Mouse (Mus musculus) CH12.LX (cell line): Measurements from ENCODE around the gene Akt3. TPM values are rescaled to one million over a fixed set of nuclear protein-coding genes. Genes with fewer than 3 reads are reported as not detected.

Experiments
- DNase-seq: peaks from one replicate; pipeline ENCODE4 v3.0.0-alpha.2; 2013; ENCODE audit errors: extremely low read depth
- H3K27ac ChIP-seq: 2 replicates; pipeline ENCODE4 v1.5.1; 2012; ENCODE audit warnings: low read depth, mild to moderate bottlenecking, control low read depth, moderate library complexity; ENCODE audit not compliant: insufficient read depth
- H3K27me3 ChIP-seq: replicated peaks from 2 replicates; pipeline ENCODE3; 2012; ENCODE audit warnings: inconsistent platforms
- H3K36me3 ChIP-seq, 2 experiments: replicated peaks in 1 of 2; 2 replicates each; pipeline versions ENCODE3 to v1.6.1; 2012; ENCODE audit warnings: inconsistent platforms in 1 of 2, low read length in 1 of 2, mild to moderate bottlenecking in 1 of 2, mixed read lengths in 1 of 2, moderate library complexity in 1 of 2; ENCODE audit not compliant: control insufficient read depth in 1 of 2, insufficient read depth in 1 of 2
- H3K4me1 ChIP-seq, 2 experiments: 2 replicates each; pipeline ENCODE4 v1.6.1; 2012; ENCODE audit warnings: inconsistent platforms in 1 of 2, moderate library complexity in 1 of 2; ENCODE audit not compliant: insufficient read depth in 2 of 2, control insufficient read depth in 1 of 2
- H3K4me2 ChIP-seq: 2 replicates; pipeline ENCODE4 v1.6.1; 2012; ENCODE audit warnings: low read depth, mild to moderate bottlenecking, control low read depth; ENCODE audit not compliant: poor library complexity, insufficient read depth, severe bottlenecking
- H3K4me3 ChIP-seq, 3 experiments: fragments of 150-350 bp in 1 of 3; sonication (generic) in 1 of 3; replicated peaks in 1 of 3; 2 replicates each; pipeline versions ENCODE3 to v1.5.1; 2011 to 2012; ENCODE audit warnings: low read depth in 2 of 3, low read length in 2 of 3, mild to moderate bottlenecking in 2 of 3, moderate library complexity in 2 of 3, control low read depth in 1 of 3, improper control_type of control experiment in 1 of 3, inconsistent platforms in 1 of 3, mixed read lengths in 1 of 3; ENCODE audit not compliant: poor library complexity in 1 of 3
- H3K79me2 ChIP-seq: replicated peaks from 2 replicates; pipeline ENCODE4 v1.6.1; 2012; ENCODE audit warnings: mild to moderate bottlenecking, moderate library complexity; ENCODE audit not compliant: control insufficient read depth, poor library complexity, insufficient read depth, severe bottlenecking; ENCODE audit errors: extremely low read depth
- H3K9ac ChIP-seq: 2 replicates; pipeline ENCODE4 v1.6.1; 2012; ENCODE audit warnings: low read depth, mild to moderate bottlenecking, control low read depth, moderate library complexity; ENCODE audit not compliant: insufficient read depth
- H3K9me3 ChIP-seq: replicated peaks from 2 replicates; pipeline ENCODE3; 2012; ENCODE audit warnings: low read length, inconsistent platforms, mixed read lengths
- BHLHE40 ChIP-seq: IDR thresholded peaks from 2 replicates; pipeline ENCODE4 v1.6.1; 2011; ENCODE audit warnings: mild to moderate bottlenecking, low read depth, low read length, improper control_type of control experiment
- CHD1 ChIP-seq: IDR thresholded peaks from 2 replicates; pipeline ENCODE4 v1.6.1; 2012; ENCODE audit warnings: low read depth, low read length, improper control_type of control experiment, inconsistent platforms
- CTCF ChIP-seq, 2 experiments: IDR thresholded peaks in 1 of 2; conservative IDR thresholded peaks in 1 of 2; 2 replicates each; pipeline ENCODE4 v1.5.1; 2011 to 2012; ENCODE audit warnings: low read depth in 2 of 2, low read length in 2 of 2, improper control_type of control experiment in 1 of 2, inconsistent platforms in 1 of 2, mild to moderate bottlenecking in 1 of 2, moderate library complexity in 1 of 2
- ETS1 ChIP-seq: conservative IDR thresholded peaks from 2 replicates; pipeline ENCODE4 v1.6.1; 2012; ENCODE audit warnings: low read depth, mild to moderate bottlenecking, inconsistent platforms, low read length, improper control_type of control experiment, moderate library complexity
- GABPA ChIP-seq: IDR thresholded peaks from 2 replicates; pipeline ENCODE4 v1.6.1; 2012; ENCODE audit warnings: low read depth, low read length, improper control_type of control experiment, inconsistent platforms; ENCODE audit not compliant: insufficient replicate concordance
- IRF4 ChIP-seq: IDR thresholded peaks from 2 replicates; pipeline ENCODE4 v1.6.1; 2014; ENCODE audit warnings: low read depth, mild to moderate bottlenecking, inconsistent platforms, low read length, improper control_type of control experiment
- JUND ChIP-seq: conservative IDR thresholded peaks from 2 replicates; pipeline ENCODE4 v1.6.1; 2011; ENCODE audit warnings: low read depth, low read length, improper control_type of control experiment
- KAT2A ChIP-seq: IDR thresholded peaks from 2 replicates; pipeline ENCODE4 v1.6.1; 2012; ENCODE audit warnings: low read length, improper control_type of control experiment, inconsistent platforms; ENCODE audit not compliant: insufficient replicate concordance
- MAFK ChIP-seq: IDR thresholded peaks from 2 replicates; pipeline ENCODE4 v1.6.1; 2011; ENCODE audit warnings: low read length, improper control_type of control experiment; ENCODE audit not compliant: insufficient replicate concordance
- MAZ ChIP-seq: IDR thresholded peaks from 2 replicates; pipeline ENCODE4 v1.6.1; 2012; ENCODE audit warnings: low read depth, mild to moderate bottlenecking, inconsistent platforms, low read length, improper control_type of control experiment, moderate library complexity
- PAX5 ChIP-seq: IDR thresholded peaks from 2 replicates; pipeline ENCODE4 v1.6.1; 2012; ENCODE audit warnings: low read length, inconsistent platforms, mixed read lengths
- POLR2A ChIP-seq: IDR thresholded peaks from 2 replicates; pipeline ENCODE4 v1.6.1; 2011; ENCODE audit warnings: low read depth, mild to moderate bottlenecking, improper control_type of control experiment, low read length
- POLR2AphosphoS2 ChIP-seq: IDR thresholded peaks from 2 replicates; pipeline ENCODE4 v1.6.1; 2011; ENCODE audit warnings: low read depth, low read length, improper control_type of control experiment
- RAD21 ChIP-seq: IDR thresholded peaks from 2 replicates; pipeline ENCODE4 v1.6.1; 2011; ENCODE audit warnings: low read depth, mild to moderate bottlenecking, low read length, improper control_type of control experiment, moderate library complexity
- SIN3A ChIP-seq: IDR thresholded peaks from 2 replicates; pipeline ENCODE4 v1.6.1; 2012; ENCODE audit warnings: low read length, improper control_type of control experiment, inconsistent platforms
- SMC3 ChIP-seq: IDR thresholded peaks from 2 replicates; pipeline ENCODE4 v1.6.1; 2011; ENCODE audit warnings: low read depth, low read length, improper control_type of control experiment
- TBP ChIP-seq: conservative IDR thresholded peaks from 2 replicates; pipeline ENCODE4 v1.6.1; 2011; ENCODE audit warnings: low read depth, low read length, improper control_type of control experiment
- TCF12 ChIP-seq: IDR thresholded peaks from 2 replicates; pipeline ENCODE4 v1.6.1; 2014; ENCODE audit warnings: low read depth, mild to moderate bottlenecking, inconsistent platforms, low read length, improper control_type of control experiment
- UBTF ChIP-seq: IDR thresholded peaks from 2 replicates; pipeline ENCODE4 v1.6.1; 2012; ENCODE audit warnings: low read depth, mild to moderate bottlenecking, inconsistent platforms, low read length, improper control_type of control experiment, moderate library complexity
- ZKSCAN1 ChIP-seq: IDR thresholded peaks from 2 replicates; pipeline ENCODE4 v1.6.1; 2012; ENCODE audit warnings: low read depth, inconsistent platforms, low read length, improper control_type of control experiment, borderline replicate concordance
- ZMIZ1 ChIP-seq: IDR thresholded peaks from 2 replicates; pipeline ENCODE4 v1.6.1; 2012; ENCODE audit warnings: low read depth, mild to moderate bottlenecking, inconsistent platforms, low read length, improper control_type of control experiment
- dilution Hi-C: fragments of 300-500 bp; cut with MboI; formaldehyde crosslinking; loops from 2 replicates; pipeline ENCODE4 v1.14.3; 2020; ENCODE audit warnings: low sequenced_read_pairs; ENCODE audit not compliant: extremely low pct_unique_long_range_greater_than_20kb, extremely low pct_ligation_motif_present
- in situ Hi-C: fragments of 300-500 bp; cut with MboI; formaldehyde crosslinking; loops from 3 replicates; pipeline ENCODE4 v1.14.3; 2019; ENCODE audit warnings: low sequenced_read_pairs, low pct_ligation_motif_present, low pct_unique_long_range_greater_than_20kb, mixed read lengths
- polyA plus RNA-seq: library from polyadenylated mRNA; unstranded; fragments of >175 nt; gene quantifications from 2 replicates; pipeline ENCODE4 v1.2.1, GENCODE M21; 2012; ENCODE audit warnings: low read depth; ENCODE audit not compliant: insufficient read length
- total RNA-seq, 2 experiments: library from RNA; depleted of rRNA; stranded (reverse); fragments of 300-350 nt in 1 of 2; fragments of >200 nt in 1 of 2; gene quantifications; 2 replicates each; pipeline ENCODE4 v1.2.3; 2012 to 2014

Gene Akt3
- total and polyA plus RNA-seq, 3 experiments, result 0.34 to 1.3 (median 0.82) TPM

GRCm38 (mm10) chr1:177165789-177166188, 92.2 kb downstream of the Akt3 start:
- dilution Hi-C loops, result no loop called here
- in situ Hi-C loops, result no loop called here

GRCm38 (mm10) chr1:177165336-177165735, 92.7 kb downstream of the Akt3 start:
- no peak overlapping the region for H3K4me3 ChIP-seq
- TF ChIP-seq BHLHE40 (no peak), TBP (no peak), KAT2A (no peak), POLR2AphosphoS2 (no peak), MAFK (no peak), MAZ (no peak), SMC3 (no peak), TCF12 (no peak), CHD1 (no peak), JUND (no peak)
- TF ChIP-seq, all 38 proteins: peak for 0
- Histone ChIP-seq H3K9me3 (no peaks in the 10 kb centered on the region), H3K27me3 (no peaks in the 10 kb centered on the region), H3K27ac (no peak overlapping the region), H3K4me2 (no peak overlapping the region), H3K36me3 (no peaks in the 10 kb centered on the region), H3K4me1 (peaks cover 2 to 14% of the 10 kb centered on the region in 2 experiments; a peak in 2 of 4 replicates), H3K79me2 (no peaks in the 10 kb centered on the region), H3K9ac (no peak overlapping the region)
- in situ Hi-C loops, result no loop called here
- DNase-seq, result no peak
- dilution Hi-C loops, result no loop called here

More at GRCm38 (mm10) chr1:177165789-177166188, 92.2 kb downstream of the Akt3 start:
- H3K4me1 ChIP-seq, result peaks cover 2 to 14% of the 10 kb centered on the region in 2 experiments; a peak in 2 of 4 replicates
- H3K27ac ChIP-seq, result no peak overlapping the region
- H3K9me3 ChIP-seq, result no peaks in the 10 kb centered on the region
- TF ChIP-seq POLR2A, result no peak
- TF ChIP-seq PAX5, result no peak
- no peak for TF ChIP-seq KAT2A
- TF ChIP-seq ETS1, result no peak
- no peak for TF ChIP-seq ZKSCAN1
- no peak for TF ChIP-seq CTCF (conservative IDR thresholded peaks at IDR 0.05 in 1 of 2, IDR thresholded peaks at IDR 0.05 in 1 of 2; ENCODE audit: low read depth in 2 of 2, low read length in 2 of 2)
- no peak for TF ChIP-seq UBTF
- no peak for TF ChIP-seq ZMIZ1
- no peak for TF ChIP-seq RAD21
- TF ChIP-seq TBP, result no peak
- no peak for TF ChIP-seq GABPA
- TF ChIP-seq IRF4, result no peak
- TF ChIP-seq SIN3A, result no peak
- TF ChIP-seq BHLHE40, result no peak
- TF ChIP-seq, all 38 proteins: peak for 0
- no peak overlapping the region for H3K9ac ChIP-seq
- peak; percentile 12 for DNase-seq
- no peak overlapping the region for H3K4me3 ChIP-seq
- H3K36me3 ChIP-seq, result no peaks in the 10 kb centered on the region
- H3K4me2 ChIP-seq, result no peak overlapping the region
- H3K27me3 ChIP-seq, result no peaks in the 10 kb centered on the region
- no peaks in the 10 kb centered on the region for H3K79me2 ChIP-seq
